Mouse (Mus musculus) bone marrow, adult 2 months (tissue): ENCODE data around the gene Fbxo7. TPM values are rescaled to one million over a fixed set of nuclear protein-coding genes. Genes with fewer than 3 reads are reported as not detected.

Experiments used
- H3K27ac ChIP-seq: fragments of 200-500 bp; 2 replicates; pipeline ENCODE4 v1.5.1; 2012; ENCODE audit warnings: low read depth, mild to moderate bottlenecking, control low read depth, inconsistent platforms, low read length; ENCODE audit not compliant: control insufficient read depth, poor library complexity, insufficient read depth
- H3K4me1 ChIP-seq: fragments of 200-500 bp; 2 replicates; pipeline ENCODE4 v1.6.1; 2011; ENCODE audit warnings: low read length; ENCODE audit not compliant: control insufficient read depth, insufficient read depth
- H3K4me3 ChIP-seq: fragments of 200-500 bp; replicated peaks from 2 replicates; pipeline ENCODE3; 2011; ENCODE audit warnings: mild to moderate bottlenecking, low read depth, low read length, control low read depth; ENCODE audit not compliant: control insufficient read depth
- CTCF ChIP-seq: fragments of 200-500 bp; IDR thresholded peaks from 2 replicates; pipeline ENCODE4 v1.5.1; 2011; ENCODE audit warnings: low read length, control low read depth; ENCODE audit not compliant: control insufficient read depth, insufficient read depth
- POLR2A ChIP-seq: fragments of 200-500 bp; IDR thresholded peaks from 2 replicates; pipeline ENCODE4 v1.6.1; 2011; ENCODE audit warnings: low read depth, mild to moderate bottlenecking, control low read depth, low read length, borderline replicate concordance; ENCODE audit not compliant: control insufficient read depth
- WGBS: fragments of 180-500 bp; shearing (Covaris S2); methylation state at CpG from one replicate; pipeline ENCODE4 v1.1.7; 2018; 5-methylcytosine and 5-hydroxymethylcytosine counted together
- polyA plus RNA-seq: library from polyadenylated mRNA; stranded (reverse); fragments of >200 nt; gene quantifications from 2 replicates; pipeline ENCODE4 v1.2.4, GENCODE M21; 2011; ENCODE audit warnings: low replicate concordance; ENCODE audit not compliant: missing spikeins, insufficient read depth, insufficient read length

The Fbxo7 gene
- polyA plus RNA-seq, 1 experiment = 72.4 TPM

DNA sequence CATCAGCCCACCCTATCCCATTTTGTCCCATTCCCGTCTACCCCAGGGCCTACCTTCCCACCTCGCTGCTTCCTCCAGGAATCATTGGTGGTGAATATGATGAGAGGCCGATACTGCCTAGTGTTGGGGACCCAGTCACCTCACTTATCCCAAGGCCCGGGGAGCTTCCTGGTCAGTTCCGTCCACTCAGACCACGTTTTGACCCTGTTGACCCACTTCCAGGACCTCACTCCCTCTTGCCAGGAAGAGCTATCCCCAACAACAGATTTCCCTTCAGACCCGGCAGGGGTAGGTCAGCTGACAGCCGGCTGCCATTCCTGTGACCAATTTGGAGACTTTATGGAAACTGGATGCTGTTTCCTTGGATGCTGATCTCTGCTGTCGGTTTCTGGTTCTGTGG is 26.0 kb downstream of the Fbxo7 start:
- 94% methylated on average over 9 of the region's 9 CpGs for WGBS
- no peak overlapping the region for H3K27ac ChIP-seq
- TF ChIP-seq CTCF (no peak), POLR2A (no peak)
- H3K4me1 ChIP-seq = peaks cover 3% of the 10 kb centered on the region; the same call in 1 of the 2 replicates
- H3K4me3 ChIP-seq = no peak overlapping the region

DNA sequence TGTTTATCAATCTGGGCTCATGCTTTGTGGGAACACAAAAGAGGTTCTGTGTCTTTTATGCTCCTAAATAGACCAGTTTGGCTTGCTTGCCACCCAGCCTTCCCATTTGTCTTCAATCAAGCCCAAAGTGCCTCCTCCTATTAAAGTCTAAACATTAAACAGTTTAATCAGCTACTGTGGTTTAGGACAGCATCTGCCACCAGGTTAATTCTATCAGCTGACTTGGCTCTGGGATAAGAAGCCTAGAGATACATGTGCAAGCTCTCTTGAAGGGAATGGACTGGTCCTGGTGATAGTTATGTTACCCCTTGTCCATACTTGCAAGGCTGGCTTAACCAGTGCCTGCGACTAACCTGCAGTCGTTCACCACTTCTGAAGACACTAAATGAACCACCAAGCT is 28.8 kb downstream of the Fbxo7 start:
- TF ChIP-seq CTCF = no peak
- no peak for TF ChIP-seq POLR2A
- Histone ChIP-seq H3K27ac (no peak overlapping the region), H3K4me1 (peaks cover 6% of the 10 kb centered on the region; the same call in 1 of the 2 replicates), H3K4me3 (no peak overlapping the region)
- 91% methylated on average over 2 of the region's 2 CpGs for WGBS

DNA sequence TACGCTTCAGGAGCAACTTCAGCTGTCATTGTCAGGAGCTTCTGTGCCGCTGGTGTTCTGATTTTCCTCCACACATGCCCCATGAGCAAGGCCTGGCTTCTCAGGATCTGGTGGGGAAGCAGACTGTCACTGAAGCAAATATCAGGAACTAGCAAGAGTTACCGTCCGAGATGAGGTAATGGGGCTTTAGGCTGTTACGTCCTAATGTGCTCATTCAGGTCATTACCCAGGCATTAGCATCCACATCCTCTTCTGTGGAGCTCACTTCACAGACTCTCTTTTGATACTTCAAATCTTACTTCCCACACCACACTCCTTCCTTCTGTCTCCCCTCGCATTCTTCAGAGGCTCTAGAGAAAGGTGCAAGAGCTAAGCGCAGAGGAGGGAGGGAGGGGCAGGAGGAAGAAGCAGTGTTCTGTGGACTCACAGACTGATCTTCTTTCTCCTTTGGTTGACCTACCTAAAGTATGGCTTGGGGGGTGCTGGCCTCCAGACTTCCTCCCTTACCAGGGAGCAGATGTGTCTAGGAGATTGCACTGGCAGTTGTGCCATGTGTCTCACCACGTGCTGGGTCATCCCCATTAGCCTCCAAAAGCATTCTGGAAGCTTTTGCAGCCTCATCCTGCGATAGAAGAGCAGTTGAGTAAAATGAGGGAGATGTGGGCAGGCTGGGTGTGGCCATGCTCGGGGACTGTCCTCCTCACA is 31.2 kb downstream of the Fbxo7 start:
- no peak for TF ChIP-seq CTCF
- Histone ChIP-seq H3K4me1 (peaks cover 6% of the 10 kb centered on the region; the same call in 1 of the 2 replicates), H3K27ac (no peak overlapping the region), H3K4me3 (no peak overlapping the region)
- 29% methylated on average over 10 of the region's 10 CpGs for WGBS

DNA sequence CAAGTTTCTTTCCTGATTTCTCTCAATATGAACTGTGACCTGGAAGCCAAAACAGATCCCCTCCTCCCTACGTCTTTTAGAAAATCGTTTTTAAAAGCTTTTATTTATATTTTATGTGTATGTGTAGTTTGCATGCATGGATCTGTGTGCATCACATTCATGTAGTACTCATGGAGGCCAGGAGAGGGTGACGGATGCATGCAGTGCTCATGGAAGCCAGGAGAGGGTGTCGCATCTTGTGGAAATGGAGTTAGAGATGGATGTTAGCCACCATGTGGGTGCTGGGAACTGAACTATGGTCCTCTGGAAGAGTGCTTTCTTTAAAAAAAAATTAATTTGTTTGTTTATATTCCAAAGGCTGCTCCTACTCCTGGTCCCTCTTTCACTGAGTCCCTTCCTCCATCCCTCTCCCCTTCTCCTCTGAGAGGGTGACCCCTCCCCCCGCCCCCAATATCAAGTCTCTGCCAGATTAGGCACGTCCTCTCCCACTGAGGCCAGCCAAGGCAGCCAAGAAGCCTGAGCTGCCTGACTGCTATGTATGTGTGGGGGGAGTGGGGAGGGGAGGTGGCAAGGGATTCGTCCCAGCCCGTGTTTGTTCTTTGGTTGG is 34.6 kb downstream of the Fbxo7 start:
- 88% methylated on average over 8 of the region's 8 CpGs for WGBS
- peak; percentile 13; the same call in 1 of the 2 replicates for TF ChIP-seq CTCF
- TF ChIP-seq POLR2A = no peak
- Histone ChIP-seq H3K4me3 (no peak overlapping the region), H3K27ac (no peak overlapping the region), H3K4me1 (peaks cover 7% of the 10 kb centered on the region; the same call in 1 of the 2 replicates)

DNA sequence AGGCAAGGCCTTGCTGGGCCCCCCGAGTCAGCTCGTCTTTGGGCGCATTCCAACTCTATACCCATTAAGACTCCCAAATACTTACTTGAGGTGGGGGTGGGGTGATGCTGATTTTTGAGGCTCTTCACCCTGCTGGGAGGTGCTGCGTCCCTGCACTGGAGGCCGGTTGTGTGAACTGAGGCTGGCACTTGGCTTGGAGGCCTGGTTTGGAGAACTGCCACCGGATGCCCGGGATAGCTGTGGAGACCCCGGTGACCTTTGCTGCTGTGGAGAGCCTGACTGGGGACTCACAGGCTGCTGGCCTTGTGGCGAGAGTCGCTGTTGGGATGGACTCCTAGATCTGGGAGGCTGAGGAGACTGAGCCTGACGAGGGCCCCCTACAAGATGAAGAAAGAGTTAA is 35.5 kb downstream of the Fbxo7 start:
- no peak overlapping the region for H3K4me3 ChIP-seq
- peaks cover 7% of the 10 kb centered on the region; the same call in 1 of the 2 replicates for H3K4me1 ChIP-seq
- TF ChIP-seq POLR2A (no peak), CTCF (no peak)
- 91% methylated on average over 11 of the region's 11 CpGs for WGBS
- no peak overlapping the region for H3K27ac ChIP-seq

DNA sequence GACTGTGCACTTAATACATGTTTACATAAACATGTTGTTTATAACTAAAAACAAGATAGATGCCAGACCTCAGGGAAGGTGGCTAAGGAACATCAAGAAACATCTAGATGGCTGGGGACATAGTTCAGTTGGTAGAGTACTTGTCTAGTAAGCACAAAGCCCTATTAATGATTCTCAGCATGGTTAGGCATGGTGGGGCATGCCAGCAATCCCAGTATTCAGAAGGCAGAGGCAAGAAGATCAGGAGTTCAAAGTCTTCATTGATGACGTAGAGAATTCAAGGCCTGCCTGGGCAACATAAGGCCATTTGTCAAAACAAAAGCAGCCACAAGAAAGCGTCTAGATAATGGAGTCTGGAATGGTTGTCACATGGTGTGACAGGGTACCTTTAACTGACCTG is 35.9 kb downstream of the Fbxo7 start:
- no peak overlapping the region for H3K27ac ChIP-seq
- H3K4me3 ChIP-seq = no peak overlapping the region
- 80% methylated on average over 2 of the region's 2 CpGs for WGBS
- TF ChIP-seq POLR2A = no peak
- TF ChIP-seq CTCF = no peak
- peaks cover 4% of the 10 kb centered on the region; the same call in 1 of the 2 replicates for H3K4me1 ChIP-seq

DNA sequence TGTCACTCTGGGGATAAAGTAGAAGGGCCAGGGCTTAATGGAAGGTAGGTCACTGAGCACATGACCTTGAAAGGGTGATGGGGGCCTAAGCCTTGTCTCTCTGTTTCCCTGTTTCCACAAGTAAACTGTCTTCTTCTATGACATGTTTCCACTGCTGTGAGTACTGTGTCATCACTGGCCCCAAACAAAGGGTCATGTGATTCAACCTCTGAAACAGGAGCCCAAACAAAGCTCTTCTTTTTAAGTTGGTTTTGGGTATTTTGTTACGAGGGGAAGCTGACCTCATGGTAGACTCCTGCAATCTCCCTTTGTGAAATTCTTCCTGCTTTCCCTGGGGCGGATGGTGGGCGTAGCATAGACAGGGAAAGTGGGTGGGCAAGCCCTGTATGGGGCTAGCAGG is 38.5 kb downstream of the Fbxo7 start:
- no peak overlapping the region for H3K4me3 ChIP-seq
- H3K27ac ChIP-seq = no peak overlapping the region
- WGBS = 48% methylated on average over 3 of the region's 3 CpGs
- no peak for TF ChIP-seq CTCF
- no peak for TF ChIP-seq POLR2A
- peaks cover 1% of the 10 kb centered on the region; the same call in 1 of the 2 replicates for H3K4me1 ChIP-seq

DNA sequence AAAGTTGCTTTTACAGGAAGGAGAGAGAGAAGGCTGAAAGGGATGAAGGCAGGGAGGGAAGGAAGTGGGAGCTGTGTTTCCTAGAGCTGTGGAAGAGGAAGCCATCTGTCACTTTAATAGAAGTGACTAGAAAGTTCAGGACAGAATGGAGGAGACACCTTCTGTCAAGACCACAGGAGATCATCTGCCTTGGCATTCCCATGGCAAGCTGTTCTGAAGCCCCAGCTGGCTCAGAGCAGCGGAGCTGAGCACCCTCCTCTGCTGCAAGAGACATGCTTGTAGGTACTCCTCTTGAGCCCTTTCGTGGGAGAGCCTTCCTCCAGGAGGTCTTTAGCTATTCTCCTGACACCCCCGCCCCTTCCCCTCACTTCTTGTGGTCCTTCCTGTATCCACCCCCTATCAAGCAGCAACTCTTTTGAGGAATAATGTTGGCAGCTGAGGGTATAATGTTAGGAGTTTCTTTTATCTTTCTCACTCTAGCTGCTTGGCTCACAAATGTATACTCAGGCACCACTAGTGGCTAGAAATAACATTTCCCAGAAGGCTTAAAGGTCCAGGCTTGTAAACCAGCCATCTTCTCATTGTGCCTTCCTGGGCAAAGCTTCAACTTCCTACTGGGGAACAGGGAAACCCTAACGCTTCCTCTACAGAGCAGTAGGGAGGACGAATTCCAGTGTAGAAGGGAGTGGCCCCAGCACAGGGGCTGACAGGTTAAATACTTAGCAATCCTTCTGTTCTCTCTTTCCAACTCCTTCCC is 40.7 kb downstream of the Fbxo7 start:
- no peak for TF ChIP-seq CTCF
- no peak for TF ChIP-seq POLR2A
- no peak overlapping the region for H3K4me3 ChIP-seq
- H3K27ac ChIP-seq = no peak overlapping the region
- 66% methylated on average over 5 of the region's 5 CpGs for WGBS
- peaks cover 1% of the 10 kb centered on the region; the same call in 1 of the 2 replicates for H3K4me1 ChIP-seq
